Mouse (Mus musculus) thymus, postnatal 36 days (tissue): ENCODE results near the gene Snx1.
A peak's percentile ranks its signal among the peaks of the same experiment; 100 is the strongest.

Experiments
- DNase-seq, 2 experiments: peaks; one replicate each; pipeline ENCODE4 v3.0.0; 2022; ENCODE audit warnings: mixed read lengths in 2 of 2

Gene Snx1

DNA sequence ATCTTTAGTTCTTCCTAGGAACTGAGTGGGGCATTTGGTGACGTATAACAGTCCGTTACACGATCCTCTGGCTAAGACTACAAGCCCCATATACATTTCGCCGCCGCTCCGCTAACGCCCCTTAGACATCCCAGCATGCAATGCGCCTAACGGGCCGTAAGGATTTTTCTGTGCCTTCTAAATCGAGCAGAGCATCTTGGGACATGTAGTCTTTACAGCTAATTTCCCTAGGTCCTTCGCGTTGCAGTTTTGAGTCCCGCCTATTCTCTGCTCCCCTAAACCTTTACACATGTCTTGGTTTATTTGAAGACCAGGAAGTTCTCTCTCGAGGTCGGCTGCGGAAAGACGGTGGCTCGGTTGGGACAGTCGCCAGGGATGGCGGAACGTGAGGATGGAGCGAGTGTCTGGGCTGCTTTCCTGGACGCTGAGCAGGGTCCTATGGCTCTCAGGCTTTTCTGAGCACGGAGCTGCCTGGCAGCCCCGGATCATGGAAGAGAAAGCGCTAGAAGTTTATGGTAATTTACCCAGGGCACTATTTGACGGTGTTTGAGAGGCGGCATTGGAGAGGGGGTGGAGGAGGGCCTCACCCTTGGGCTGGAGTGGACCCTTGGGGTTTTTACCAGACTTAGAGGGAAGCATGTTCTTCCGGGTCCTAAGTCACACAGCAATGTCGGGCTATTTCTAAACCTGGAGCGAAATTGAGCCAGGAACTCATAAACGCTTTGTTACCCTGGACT is at the start of gene Snx1, which contains the start of gene Ciao2a:
TSS of gene Snx1 (minus strand) at position 132 of the 737 bp plus-strand sequence.
TSS of gene Ciao2a (plus strand) at position 156 of the 737 bp plus-strand sequence.
- peak; percentile 92 to 95 for DNase-seq

DNA sequence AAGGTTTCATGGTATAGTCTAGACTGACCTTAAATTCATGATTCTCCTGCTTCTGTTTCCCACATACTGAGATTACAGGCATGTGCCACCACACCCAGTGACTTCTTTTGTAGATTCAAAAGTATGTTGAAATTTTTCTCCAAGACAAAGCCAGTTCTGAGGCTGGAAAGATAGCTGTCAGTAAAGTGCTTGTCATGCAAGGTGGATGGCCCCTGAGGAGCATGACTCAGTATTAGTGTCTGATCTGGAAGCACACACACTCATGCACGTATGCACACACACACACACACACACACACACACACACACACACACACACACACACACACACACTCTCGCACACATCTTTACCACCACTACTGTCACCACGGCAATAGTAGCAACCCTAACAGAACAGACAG is 48.6 kb upstream of the Snx1 start:
- DNase-seq, result no peak

DNA sequence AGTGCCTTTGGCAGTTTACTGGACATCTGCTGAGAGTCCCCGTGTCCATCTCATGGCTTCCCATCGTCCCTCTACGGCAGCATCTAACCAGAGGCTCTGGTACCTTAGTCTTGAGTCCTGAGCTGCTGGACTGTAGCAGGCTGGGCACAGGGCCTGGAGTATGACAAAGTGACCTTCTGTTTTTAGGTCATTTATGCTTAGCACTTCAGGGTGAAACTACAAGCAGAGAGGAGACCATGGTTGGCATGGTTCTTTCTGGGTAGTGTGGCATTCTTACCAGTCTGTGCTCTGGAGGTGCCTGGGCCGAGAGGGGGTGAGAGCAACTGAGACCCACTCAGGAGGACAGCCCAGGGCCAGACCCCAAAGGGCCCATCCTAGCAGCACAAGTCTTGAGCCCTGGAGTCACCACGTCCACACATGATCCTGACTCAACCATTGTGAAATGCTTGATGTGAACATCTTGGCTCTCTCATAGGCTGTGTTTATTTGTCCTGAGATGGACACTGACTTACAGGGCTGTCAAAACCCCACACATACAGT is 47.0 kb upstream of the Snx1 start:
- DNase-seq, result no peak

DNA sequence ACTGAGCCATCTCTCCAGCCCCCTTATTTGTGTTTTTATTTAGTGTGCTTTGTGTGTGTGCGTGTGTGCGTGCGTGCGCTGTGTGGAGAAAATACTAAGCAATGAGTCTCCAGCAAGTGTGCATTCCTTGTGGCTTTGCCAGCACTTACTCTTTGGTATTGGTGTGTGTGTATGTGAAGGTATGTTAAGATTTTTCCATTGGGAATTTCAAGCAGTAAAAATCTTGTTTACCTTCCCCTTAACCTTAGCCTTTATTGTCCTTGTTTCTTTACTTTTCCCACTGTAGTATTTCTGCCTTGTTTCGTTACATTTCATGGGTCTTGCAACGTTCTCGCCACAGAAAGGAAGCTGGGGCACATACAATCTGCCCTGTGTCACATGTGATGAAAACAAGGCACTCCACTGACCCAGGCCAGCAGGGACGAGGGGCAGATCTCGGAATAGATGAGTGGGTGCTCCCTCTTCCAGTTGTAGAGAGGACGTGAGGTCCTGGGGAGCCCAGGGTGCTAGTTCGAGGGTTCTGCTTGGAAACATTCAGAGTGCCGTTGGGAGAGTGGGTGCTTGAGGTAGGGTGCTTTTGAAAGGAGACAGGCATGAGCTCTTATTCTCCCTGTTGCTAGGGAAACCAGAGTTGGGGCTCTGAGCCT is 45.0 kb upstream of the Snx1 start:
- DNase-seq, result no peak

DNA sequence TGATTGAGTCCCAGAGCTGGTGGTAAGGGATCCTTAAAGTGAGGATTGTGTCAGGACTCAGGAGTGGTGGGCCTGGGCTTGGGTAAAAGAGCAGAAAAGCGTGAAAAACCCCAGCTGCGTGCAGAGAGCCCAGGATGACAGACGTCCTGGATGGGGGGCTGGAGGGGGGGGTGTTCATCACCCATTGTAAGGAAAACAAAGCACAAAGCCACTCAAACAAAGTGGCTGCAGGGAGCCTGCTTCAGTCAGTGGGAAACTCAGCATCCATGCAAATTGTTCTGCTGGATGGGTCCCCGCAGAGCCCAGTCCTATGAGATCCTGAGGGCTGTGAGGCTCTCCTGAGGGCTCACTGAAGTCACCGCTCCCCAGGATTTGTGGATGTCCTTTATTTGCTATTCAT is 44.1 kb upstream of the Snx1 start:
- no peak for DNase-seq

DNA sequence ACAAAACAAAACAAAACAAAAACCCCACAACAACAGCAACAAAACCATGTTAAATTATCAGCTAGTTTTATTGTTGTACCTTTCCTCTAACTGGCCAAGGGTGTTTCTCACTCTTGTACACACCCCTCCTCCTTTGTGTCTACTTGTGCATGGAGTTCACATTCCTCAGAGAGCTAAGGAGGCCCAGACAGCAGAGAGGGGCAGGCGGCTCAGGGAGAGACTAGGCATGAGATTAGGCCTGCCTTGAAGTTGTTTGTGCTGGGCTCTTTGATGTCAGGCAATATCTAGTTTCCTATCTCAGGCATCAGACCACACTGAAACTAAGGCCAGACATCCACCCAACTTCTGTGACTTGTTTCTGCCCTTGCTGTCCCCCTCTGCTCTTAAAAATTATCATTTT is 41.8 kb upstream of the Snx1 start:
- DNase-seq, result no peak

DNA sequence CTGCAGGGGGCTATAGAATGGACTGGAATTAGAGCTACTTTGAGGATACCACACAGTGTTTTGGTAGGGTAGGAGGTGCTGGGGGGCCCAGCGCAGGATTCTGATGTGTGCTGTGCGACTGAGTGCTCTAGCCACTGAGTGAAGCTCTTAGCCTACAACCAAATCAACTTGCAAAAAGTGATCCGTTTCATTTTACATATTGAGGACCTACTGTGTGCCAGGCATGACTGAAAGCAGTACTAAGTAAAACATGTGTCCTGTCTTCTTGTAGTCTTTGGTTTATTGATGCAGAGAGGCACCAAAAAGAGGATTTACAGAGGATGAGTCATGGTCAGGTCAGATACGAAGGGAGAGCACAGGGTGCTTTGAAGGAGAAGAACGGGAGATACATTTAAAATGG is 40.8 kb upstream of the Snx1 start:
- DNase-seq, result no peak

DNA sequence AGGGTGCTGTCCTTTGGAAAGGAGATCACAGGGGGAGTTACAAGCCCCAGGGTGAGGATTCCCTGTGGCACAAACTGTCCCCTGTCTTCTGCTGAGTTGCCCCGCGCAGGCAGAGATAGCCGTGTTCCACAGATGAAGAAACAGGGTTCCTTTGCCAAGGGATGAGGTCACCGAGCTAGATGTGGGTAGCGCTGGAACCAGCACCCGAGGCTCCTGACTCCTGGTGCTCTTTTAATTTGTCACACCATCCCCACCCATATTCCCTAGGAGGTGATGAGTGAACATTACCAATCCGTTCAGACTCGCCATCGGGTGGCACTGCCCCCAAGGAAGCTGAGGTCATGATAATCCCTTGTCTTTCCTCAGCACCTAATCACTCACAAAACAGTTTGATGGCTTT is 36.6 kb upstream of the Snx1 start:
- DNase-seq, result no peak

DNA sequence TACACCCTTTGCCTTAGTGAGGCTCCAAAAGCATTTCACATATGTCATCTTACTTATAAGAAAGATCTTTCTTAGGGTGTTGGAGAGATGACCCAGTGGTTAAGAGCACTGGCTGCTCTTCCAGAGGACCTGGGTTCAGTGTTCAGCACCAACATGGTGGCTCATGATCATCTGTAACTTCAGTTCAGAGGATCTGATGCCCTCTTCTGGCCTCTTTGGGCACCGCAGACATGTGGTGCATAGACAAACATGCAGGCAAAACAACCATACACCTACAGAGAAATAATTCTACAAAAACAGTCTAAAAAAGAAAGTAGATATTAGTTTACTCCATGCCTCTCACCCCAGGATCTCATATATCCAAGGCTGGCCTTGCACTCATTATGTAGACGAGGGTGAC is 33.8 kb upstream of the Snx1 start:
- DNase-seq, result no peak

DNA sequence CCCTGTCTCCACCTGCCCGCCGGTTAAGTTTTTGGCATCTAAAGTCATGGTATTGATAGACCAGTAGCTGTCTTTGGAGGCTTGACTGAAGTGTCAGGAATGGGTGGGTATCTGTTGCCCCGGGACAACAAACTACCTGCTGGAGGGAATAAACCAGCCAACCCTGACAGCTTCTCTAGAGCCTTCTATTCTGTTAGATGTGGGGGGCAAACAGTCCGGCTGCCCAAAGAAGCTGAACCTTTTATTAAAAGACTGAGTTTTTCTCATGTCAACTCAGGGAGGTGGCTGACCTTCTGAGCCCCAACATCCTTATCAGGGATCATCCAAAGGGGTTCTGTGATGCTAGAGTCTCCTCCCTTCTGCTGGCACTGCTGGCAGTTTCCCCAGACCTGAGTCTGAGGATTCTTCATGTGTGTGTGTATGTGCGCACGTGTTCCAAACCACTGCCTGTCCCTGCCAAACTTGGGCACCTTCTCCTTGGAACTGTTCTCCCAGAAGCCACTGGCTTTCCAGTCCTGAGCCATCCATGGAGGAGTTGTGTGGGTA is 32.6 kb upstream of the Snx1 start:
- DNase-seq, result no peak

DNA sequence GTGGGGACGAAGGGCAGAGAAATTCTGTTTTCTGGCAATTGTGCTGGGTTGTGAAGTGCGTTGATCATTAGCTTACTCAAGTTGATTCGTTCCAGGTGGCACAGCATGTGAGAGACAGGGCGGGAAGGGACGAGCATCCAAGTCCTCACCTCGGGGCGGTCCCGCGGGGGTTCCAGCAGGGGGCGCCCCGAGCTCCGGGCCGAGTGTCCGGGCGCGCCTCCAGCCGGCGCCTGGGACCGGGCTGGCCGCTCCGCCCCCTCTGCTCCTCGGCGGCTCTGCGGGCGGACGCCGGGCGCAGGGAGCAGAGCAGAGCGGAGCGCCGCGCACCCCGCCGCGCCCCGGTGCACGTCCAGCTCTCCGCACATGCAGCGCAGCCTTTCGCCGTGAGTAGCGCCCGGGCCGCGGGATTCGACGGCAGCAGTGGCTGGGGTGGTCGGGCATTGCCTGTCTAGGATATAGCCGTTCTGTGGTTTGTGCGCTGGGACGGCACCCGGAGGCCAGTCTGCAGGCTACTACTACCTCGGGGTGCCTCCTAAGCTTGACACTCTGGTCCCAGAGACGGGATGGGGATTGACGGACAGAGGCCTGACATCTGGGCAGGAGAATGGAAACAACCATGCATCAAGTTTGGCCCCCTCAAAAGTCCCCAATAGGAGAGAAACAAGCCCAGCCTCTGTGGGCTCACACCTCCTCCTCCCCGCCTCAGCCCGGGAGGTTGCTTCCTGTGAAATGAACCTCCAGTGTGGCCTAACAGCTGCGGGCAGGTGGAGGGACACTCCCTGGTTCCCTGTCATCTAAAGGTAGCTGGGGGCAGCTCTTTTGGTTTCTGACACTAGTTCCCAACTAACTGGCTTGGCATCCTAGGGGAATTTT is 31.8 kb upstream of the Snx1 start, which contains the start of gene Dapk2:
TSS of gene Dapk2 (plus strand) at position 266 of the 873 bp plus-strand sequence.
- DNase-seq, result peak; percentile 60 to 68

DNA sequence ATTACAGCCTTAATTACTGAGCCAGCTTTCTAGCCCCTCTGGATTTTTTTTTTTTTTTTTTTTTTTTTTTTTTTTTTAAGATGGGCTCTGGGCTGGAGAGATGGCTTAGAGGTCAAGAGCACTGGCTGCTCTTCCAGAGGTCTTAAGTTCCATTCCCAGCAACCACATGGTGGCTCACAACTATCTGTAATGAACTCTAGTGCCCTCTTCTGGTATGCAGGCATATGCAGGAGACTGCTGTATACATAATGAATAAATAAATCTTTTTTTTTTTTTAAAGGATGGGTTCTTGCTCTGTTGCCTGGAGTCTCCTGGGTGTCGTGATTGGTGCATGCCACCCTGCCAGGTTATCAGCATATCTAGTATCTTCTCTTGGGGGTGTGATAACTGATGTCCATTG is 29.1 kb upstream of the Snx1 start:
- no peak for DNase-seq

DNA sequence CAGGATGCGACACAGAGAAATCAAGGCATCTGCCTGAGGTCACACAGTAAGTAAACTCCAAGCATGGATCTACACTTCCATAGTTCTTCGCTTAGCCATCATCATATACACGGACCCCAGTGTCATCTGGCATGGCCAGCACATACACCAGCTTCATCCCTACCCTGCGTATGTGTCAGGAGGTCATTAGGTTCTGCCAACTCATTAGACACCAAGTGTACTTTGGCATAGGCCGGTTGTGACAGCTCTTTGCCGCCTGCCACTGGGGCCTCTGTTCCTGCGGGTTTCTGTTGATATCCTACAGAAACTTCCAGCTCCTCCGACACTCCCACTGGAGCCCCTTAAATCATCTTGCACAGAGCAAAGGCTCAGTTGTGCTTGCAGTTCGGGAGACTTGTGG is 27.6 kb upstream of the Snx1 start:
- DNase-seq, result no peak

DNA sequence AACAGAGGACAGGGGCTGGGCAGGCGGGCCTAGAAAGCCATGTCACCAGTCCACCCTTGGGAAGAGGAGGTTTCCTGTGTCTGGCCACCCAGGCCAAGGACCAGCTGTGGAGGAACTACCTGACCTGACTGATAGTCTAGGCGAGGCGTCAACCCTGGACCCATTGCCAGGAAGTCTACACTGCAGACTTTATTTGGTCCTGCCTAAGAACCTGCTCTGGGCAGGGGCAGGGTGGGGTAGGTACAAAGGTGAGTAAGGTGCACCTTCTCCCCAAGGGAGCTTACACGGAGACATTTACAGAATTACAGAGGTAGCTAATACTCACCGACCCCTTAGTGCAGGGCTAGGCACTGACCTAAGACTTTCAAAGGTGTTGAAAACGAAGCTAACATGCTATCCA is 27.2 kb upstream of the Snx1 start:
- DNase-seq, result no peak

DNA sequence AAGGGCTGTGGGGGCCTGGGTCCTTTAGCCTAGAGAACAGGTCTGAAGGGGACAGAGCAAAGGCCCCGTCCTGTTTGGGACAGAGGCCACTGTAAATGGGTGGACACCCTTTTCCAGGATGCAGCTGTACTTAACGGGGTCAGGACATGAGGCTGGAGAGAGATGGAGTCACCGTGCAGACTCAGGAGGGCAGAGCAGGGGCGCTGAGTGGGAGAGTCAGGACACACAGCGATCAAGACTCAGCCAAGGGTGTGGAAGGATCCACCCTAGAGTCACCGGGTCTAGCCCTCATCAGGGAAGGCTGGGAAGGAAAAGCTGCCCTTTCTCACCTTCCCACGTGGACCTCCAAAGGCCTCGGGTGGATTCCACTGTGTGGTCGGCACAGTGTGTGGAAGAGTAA is 25.6 kb upstream of the Snx1 start:
- no peak for DNase-seq

DNA sequence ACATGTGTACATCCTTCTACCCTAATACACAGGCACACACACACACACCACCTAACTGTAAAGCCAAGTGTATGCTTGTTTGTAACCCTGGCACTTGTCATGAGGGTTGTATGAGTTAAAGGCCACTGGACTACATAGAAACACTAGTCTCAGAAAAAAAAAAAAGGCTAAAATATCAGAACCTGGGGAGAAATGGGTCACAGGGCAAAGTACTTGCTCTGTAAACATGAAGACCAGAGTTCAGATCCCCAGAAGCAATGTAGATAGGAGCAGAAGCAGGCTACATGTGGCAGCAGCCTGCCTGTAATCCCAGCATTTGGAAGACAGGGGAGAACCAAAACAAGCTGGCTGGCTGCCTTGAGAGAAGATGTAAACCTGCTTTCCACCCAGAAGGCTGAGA is 19.8 kb upstream of the Snx1 start:
- no peak for DNase-seq

DNA sequence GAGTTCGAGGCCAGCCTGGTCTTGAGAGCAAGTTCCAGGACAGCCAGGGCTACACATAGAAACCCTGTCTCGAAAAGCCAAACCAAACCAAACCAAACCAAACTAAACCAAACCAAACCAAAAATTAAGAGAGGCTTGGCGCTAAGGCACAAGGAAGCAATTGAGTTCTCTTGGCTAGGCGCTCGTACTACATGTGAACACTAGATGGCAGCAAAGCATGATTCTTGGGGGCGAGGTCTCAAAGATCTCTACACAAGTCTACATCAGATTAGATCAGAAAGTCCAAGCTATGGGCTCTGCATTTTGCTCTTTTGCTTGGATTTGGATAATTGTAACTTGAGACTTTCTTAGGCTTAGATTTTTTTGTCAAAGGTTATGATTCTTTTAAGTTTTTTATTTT is 17.9 kb upstream of the Snx1 start:
- DNase-seq, result peak; percentile 50 to 64

DNA sequence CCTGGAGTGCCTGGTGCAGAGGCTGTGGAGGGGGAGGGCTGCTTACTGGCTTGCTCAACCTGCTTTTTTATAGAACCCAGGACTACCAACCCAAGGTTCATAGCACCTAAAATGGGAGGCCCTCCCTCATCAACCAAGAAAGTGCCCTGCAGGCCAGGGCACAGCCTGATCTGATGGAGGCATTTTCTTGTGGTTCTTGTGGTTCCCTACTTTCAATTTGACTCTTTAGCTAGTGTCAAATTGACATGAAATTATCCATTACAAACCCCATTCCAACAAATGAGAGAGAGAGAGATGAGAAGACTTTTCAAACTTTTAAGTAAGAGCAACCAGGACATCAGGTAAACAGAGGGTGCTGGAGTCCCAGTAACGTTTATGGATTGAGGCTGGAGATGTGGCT is 15.9 kb upstream of the Snx1 start:
- DNase-seq, result no peak

DNA sequence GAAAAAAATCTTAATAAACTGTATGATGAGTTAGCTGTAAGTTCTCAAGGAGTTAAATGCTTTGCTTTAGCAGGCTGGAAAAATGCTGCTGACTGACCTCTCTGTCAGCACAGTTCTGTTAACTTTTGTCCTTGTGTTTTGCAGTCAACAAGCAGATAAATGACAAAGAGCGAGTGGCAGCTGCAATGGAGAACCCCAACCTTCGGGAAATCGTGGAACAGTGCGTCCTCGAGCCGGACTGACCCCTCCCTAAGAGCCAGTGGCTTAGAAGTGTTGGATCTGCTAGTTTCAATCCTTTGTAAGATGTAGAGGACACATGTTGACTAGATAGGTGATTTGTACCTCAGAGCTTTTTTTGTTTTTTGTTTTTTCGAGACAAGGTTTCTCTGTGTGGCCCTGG is 11.8 kb upstream of the Snx1 start:
- no peak for DNase-seq

DNA sequence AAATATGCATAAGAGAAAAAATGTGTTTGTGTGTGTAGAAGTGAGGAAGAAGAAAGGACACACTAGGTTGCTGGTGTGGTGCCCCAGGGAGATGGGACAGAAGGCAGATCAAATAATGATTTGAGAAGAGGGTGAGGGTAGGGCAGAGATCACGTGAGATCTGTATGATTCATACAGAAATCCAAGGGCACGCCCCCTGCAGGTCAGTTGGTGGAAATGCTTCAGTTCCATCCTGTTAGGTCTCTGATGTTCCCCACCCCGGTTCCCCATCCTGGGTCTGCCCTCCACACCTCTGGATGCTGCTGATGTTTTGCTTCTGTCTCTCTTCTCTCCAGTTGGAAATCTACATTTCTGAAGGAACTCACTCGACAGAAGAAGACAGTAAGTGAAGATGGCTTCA is 9.6 kb upstream of the Snx1 start:
- peak; percentile 40 to 47 for DNase-seq

DNA sequence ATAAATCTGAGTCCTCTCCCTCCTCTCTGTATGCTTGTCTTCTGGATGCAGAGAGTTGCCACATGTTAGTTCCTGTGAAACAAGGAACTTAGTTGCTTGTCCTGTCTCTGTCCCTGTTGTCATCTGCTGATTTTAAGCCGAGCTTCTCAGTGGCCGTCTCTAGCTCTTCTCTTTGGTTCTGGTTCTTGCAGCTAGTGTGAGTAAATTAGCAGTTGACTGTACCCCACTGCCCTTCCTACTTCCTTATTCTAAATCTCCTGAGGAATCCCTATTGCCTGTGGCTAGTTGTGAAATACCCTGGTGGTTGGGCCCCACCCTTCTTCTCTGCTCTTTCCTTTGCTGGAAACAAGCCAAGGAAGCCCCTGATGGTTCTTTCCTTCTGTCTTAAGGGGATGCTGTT is 5.1 kb upstream of the Snx1 start:
- DNase-seq, result no peak

DNA sequence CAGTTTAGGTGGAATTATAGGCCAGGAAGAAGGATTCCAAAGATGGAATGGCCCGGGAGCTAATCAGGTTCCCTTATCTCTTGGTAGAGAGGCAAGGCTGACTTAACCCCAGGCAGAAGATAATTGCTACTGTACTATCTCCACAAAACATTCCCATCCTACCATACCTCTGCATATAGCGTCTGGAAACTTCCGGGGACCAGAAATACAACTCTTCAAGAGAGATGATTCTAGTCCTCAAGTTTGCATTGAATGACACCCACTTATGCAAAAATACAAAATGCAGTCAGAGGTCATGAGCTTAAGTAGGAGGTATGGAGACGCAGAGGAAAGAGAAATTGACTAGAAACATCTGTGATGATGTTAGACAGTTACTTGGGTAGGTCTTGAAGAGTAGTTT is 1.5 kb upstream of the Snx1 start:
- DNase-seq, result no peak

DNA sequence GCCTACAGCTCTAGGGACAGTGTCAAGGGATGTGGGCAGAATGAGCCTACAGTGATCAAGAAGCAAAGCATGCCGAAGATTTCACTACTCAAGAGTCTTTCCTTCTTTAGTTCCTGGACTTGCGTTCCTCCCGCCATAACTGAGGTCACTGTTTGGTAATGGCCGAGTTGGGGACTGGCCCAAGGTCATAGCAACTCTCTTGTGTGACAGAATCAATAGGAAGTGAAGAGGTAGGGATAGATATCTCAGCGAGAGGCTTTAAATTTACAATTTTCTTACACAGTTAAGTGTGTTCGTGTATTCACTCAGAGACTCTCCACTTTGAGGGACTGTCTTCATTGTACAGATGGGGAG is 783 bp upstream of the Snx1 start:
- DNase-seq, result no peak
